Mouse (Mus musculus) G1E (cell line): ENCODE results near the gene Fsd1l.

Source experiments
- CTCF ChIP-seq: IDR thresholded peaks from 2 replicates; pipeline ENCODE4 v1.5.1; 2012; ENCODE audit warnings: low read depth, low read length, inconsistent platforms, mixed read lengths
- POLR2AphosphoS5 ChIP-seq: IDR thresholded peaks from 2 replicates; pipeline ENCODE4 v1.6.1; 2012; ENCODE audit warnings: low read depth, low read length, inconsistent platforms; ENCODE audit not compliant: insufficient replicate concordance

DNA sequence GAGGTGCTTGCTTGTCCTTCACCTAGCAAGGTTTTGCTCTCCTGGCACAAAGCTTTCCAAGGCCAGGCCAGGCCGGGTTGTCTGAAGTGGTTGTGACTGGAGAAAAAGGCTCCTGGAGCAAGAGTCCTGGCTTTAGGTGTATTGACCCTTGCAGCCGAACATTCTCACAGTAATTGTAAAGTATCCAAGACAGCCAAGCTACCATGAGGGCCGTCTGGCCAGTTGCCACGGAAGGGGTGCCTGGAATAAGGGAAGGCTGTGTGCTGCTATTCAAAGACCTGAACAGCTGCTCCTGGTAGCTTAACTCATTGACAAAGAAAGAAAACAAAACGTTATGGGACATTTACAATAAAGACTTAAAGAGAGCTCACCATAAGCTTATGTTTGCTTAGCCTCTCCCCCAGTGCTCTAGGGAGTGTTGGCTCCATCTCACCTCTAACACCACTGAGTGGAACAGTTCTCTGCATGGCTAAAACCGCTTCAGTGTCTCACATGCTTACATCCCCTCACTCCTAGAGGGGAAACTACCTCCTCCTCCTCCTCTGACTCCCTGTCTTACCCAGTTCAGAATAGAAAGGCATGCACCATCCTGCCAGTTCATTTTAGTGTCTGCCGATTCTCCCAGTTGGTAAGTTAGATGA lies 6.1 kb downstream of the Fsd1l start:
- TF ChIP-seq CTCF (no peak), POLR2AphosphoS5 (no peak)
